Mouse (Mus musculus): Measurements from ENCODE around the gene Ankrd52. TPM values are rescaled to one million over a fixed set of nuclear protein-coding genes. Genes with fewer than 3 reads are reported as not detected.

The Ankrd52 gene
- total RNA-seq, 2 experiments from 2014 or later: 44.4 to 44.9 TPM

- DNase-seq: no peak
These were observed 6.9 kb upstream of the Ankrd52 start for GRCm38 (mm10) chr10:128370021-128370420.

GRCm38 (mm10) chr10:128370601-128371000 lies 6.3 kb upstream of the Ankrd52 start:
- DNase-seq: no peak

- DNase-seq: no peak
These were observed 4.8 kb upstream of the Ankrd52 start for GRCm38 (mm10) chr10:128372142-128372541.

GRCm38 (mm10) chr10:128372989-128373748 lies 3.7 kb upstream of the Ankrd52 start:
- no peak for DNase-seq

GRCm38 (mm10) chr10:128374393-128374792 lies 2.5 kb upstream of the Ankrd52 start:
- DNase-seq: no peak

GRCm38 (mm10) chr10:128376099-128376454 lies 838 bp upstream of the Ankrd52 start:
- no peak for DNase-seq

GRCm38 (mm10) chr10:128377222-128377939 lies 466 bp downstream of the Ankrd52 start:
- DNase-seq: peak; percentile 61

- no peak for DNase-seq
These were observed 1.1 kb downstream of the Ankrd52 start for GRCm38 (mm10) chr10:128377940-128378448.

GRCm38 (mm10) chr10:128378462-128378861 lies 1.5 kb downstream of the Ankrd52 start:
- no peak for DNase-seq

- no peak for DNase-seq
These were observed 2.3 kb downstream of the Ankrd52 start for GRCm38 (mm10) chr10:128379260-128379659.

- no peak for DNase-seq
These were observed 3.6 kb downstream of the Ankrd52 start for GRCm38 (mm10) chr10:128380565-128380964.

GRCm38 (mm10) chr10:128382482-128382881 lies 5.6 kb downstream of the Ankrd52 start:
- no peak for DNase-seq

GRCm38 (mm10) chr10:128385902-128386301 lies 9.0 kb downstream of the Ankrd52 start:
- DNase-seq: no peak

- no peak for DNase-seq
These were observed 12.0 kb downstream of the Ankrd52 start for GRCm38 (mm10) chr10:128388941-128389340.

- no peak for DNase-seq
These were observed 12.7 kb downstream of the Ankrd52 start for GRCm38 (mm10) chr10:128389570-128389969.

- DNase-seq: no peak
These were observed 13.5 kb downstream of the Ankrd52 start for GRCm38 (mm10) chr10:128390366-128390765.

GRCm38 (mm10) chr10:128391850-128392249 lies 14.9 kb downstream of the Ankrd52 start:
- no peak for DNase-seq

GRCm38 (mm10) chr10:128396017-128396673 lies 19.2 kb downstream of the Ankrd52 start:
- DNase-seq: no peak

- no peak for DNase-seq
These were observed 19.9 kb downstream of the Ankrd52 start for GRCm38 (mm10) chr10:128396716-128397264.

- DNase-seq: no peak
These were observed 20.6 kb downstream of the Ankrd52 start for GRCm38 (mm10) chr10:128397466-128397865.

GRCm38 (mm10) chr10:128400338-128400737 lies 23.4 kb downstream of the Ankrd52 start:
- DNase-seq: no peak

GRCm38 (mm10) chr10:128401056-128401455 lies 24.1 kb downstream of the Ankrd52 start, which contains the start of gene Slc39a5:
TSS of gene Slc39a5 (minus strand) at chr10:128401229.
- DNase-seq: no peak

GRCm38 (mm10) chr10:128401638-128402037 lies 24.7 kb downstream of the Ankrd52 start:
- no peak for DNase-seq

Data from heart, postnatal 4 days (tissue).